Mouse (Mus musculus) lung, postnatal 0 days (tissue): Measurements from ENCODE around the gene Odc1. TPM values are rescaled to one million over a fixed set of nuclear protein-coding genes. Genes with fewer than 3 reads are reported as not detected.

ENCODE experiments used
- ATAC-seq: fragments of 200-750 bp; cut with Nextera tagmentation; 2 replicates; pipeline ENCODE4 v1.8.0; 2017; ENCODE audit warnings: moderate library complexity
- DNase-seq: peaks from one replicate; pipeline ENCODE4 v3.0.0-alpha.2; 2016; ENCODE audit warnings: low spot score
- H3K27ac ChIP-seq: fragments of 300-500 bp; sonication (generic); 2 replicates; pipeline ENCODE4 v1.5.1; 2014; ENCODE audit warnings: antibody characterized with exemption, mild to moderate bottlenecking, low read length, mixed read lengths
- H3K27me3 ChIP-seq: fragments of 300-500 bp; sonication (generic); replicated peaks from 2 replicates; pipeline ENCODE4 v1.6.1; 2014; ENCODE audit warnings: low read length, mixed read lengths; ENCODE audit not compliant: insufficient read depth
- H3K36me3 ChIP-seq: fragments of 300-500 bp; sonication (generic); 2 replicates; pipeline ENCODE4 v1.6.1; 2014; ENCODE audit warnings: low read length, mixed read lengths; ENCODE audit not compliant: insufficient read depth
- H3K4me1 ChIP-seq: fragments of 300-500 bp; sonication (generic); 2 replicates; pipeline ENCODE4 v1.6.1; 2014; ENCODE audit warnings: antibody characterized with exemption, low read depth, low read length, mixed read lengths; ENCODE audit not compliant: insufficient read depth
- H3K4me2 ChIP-seq: fragments of 300-500 bp; sonication (generic); replicated peaks from 2 replicates; pipeline ENCODE4 v1.6.1; 2014; ENCODE audit warnings: low read depth, mild to moderate bottlenecking, low read length, moderate library complexity, mixed read lengths
- H3K4me3 ChIP-seq: fragments of 300-500 bp; sonication (generic); 2 replicates; pipeline ENCODE4 v1.5.1; 2014; ENCODE audit warnings: low read depth, low read length
- H3K9ac ChIP-seq: fragments of 300-500 bp; sonication (generic); replicated peaks from 2 replicates; pipeline ENCODE4 v1.6.1; 2014; ENCODE audit warnings: low read depth, mild to moderate bottlenecking
- H3K9me3 ChIP-seq: fragments of 300-500 bp; sonication (generic); 2 replicates; pipeline ENCODE4 v1.6.1; 2016; ENCODE audit warnings: low read length, mixed read lengths
- CTCF ChIP-seq: IDR thresholded peaks from 2 replicates; pipeline ENCODE4 v1.5.1; 2016; ENCODE audit warnings: antibody characterized with exemption, mild to moderate bottlenecking
- EP300 ChIP-seq: IDR thresholded peaks from 2 replicates; pipeline ENCODE4 v1.6.1; 2016; ENCODE audit warnings: antibody characterized with exemption, mild to moderate bottlenecking, control low read depth
- WGBS: fragments of 180-500 bp; shearing (Covaris S2); extraction: QIAGEN DNeasy Blood & Tissue Kit; methylation state at CpG from one replicate; pipeline ENCODE4 v1.1.7; 2014; 5-methylcytosine and 5-hydroxymethylcytosine counted together
- polyA plus RNA-seq: library from polyadenylated mRNA; unstranded; fragments of >200 nt; fragmentation: Nextera tagmentation; extraction: Ambion mirVana; gene quantifications from 2 replicates; pipeline ENCODE4 v1.2.1, GENCODE M21; 2015

The Odc1 gene
- polyA plus RNA-seq, 1 experiment from 2014 or later: 42.0 TPM

GRCm38 (mm10) chr12:17576041-17576440 is 31.4 kb downstream of the Odc1 start:
- H3K9ac ChIP-seq: no peak overlapping the region
- peak; percentile 67 for DNase-seq
- no peaks in the 10 kb centered on the region for H3K9me3 ChIP-seq
- TF ChIP-seq EP300 (no peak), CTCF (no peak)
- H3K27ac ChIP-seq: no peak overlapping the region
- no peaks in the 10 kb centered on the region for H3K4me1 ChIP-seq
- WGBS: 8% methylated on average over 6 of the region's 6 CpGs
- H3K4me3 ChIP-seq: no peak overlapping the region
- H3K4me2 ChIP-seq: 0 out of 2 replicates have a peak overlapping the region, but pooled peaks have one; percentile 4
- ATAC-seq: peak; percentile 89
- H3K36me3 ChIP-seq: no peaks in the 10 kb centered on the region
- no peaks in the 10 kb centered on the region for H3K27me3 ChIP-seq

DNA sequence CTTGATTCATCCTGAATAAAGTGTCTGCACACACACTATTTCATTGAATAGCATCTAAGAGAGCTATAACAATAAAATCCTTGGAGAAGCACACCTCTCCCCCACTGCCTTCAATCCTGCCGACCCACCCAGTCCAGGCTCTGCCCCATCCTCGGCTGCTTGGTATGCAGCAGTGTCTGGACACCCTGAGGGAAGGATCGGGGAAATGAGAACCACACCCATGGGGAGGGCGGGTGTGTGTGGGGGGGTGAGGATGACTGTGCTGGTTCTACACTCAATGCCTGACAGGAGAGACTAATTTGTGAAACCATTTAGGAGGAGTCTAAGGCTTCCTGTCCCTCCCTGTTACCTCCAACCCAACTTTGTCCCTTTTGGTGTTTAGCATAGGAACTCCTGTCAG is 34.0 kb downstream of the Odc1 start:
- WGBS: 42% methylated on average over 4 of the region's 4 CpGs
- TF ChIP-seq CTCF (no peak), EP300 (no peak)
- H3K27ac ChIP-seq: no peak overlapping the region

DNA sequence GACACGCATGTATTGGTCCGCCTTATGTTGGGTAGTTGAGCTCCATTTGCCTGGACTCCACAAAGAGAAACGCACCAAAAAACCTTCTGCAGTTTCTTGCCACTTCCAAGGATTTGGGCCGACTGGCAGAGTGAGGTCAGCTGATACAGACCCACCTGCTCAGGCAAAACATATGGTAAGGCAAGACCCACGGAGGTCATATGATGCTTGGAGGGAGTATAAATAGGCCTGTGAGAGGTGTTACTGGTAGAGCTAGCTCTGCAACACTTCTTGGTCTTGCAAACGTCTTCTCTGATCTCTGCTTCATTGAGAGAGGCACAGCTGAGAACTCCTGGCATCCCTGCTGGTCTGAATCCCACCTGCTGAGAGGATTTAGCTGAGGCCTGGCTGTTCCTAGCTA is 36.4 kb downstream of the Odc1 start:
- Histone ChIP-seq H3K36me3 (no peaks in the 10 kb centered on the region), H3K9me3 (no peaks in the 10 kb centered on the region), H3K9ac (no peak overlapping the region), H3K4me3 (no peak overlapping the region), H3K4me1 (no peaks in the 10 kb centered on the region), H3K27ac (no peak overlapping the region), H3K27me3 (no peaks in the 10 kb centered on the region), H3K4me2 (no peak overlapping the region)
- DNase-seq: no peak
- ATAC-seq: no peak
- WGBS: 63% methylated on average over 6 of the region's 6 CpGs
- TF ChIP-seq CTCF (no peak), EP300 (no peak)

More for the DNA sequence above, 34.0 kb downstream of the Odc1 start:
- H3K27me3 ChIP-seq: no peaks in the 10 kb centered on the region
- no peak overlapping the region for H3K9ac ChIP-seq
- no peak for DNase-seq
- no peaks in the 10 kb centered on the region for H3K36me3 ChIP-seq
- no peak for ATAC-seq
- H3K9me3 ChIP-seq: no peaks in the 10 kb centered on the region
- H3K4me2 ChIP-seq: no peak overlapping the region
- H3K4me1 ChIP-seq: no peaks in the 10 kb centered on the region
- no peak overlapping the region for H3K4me3 ChIP-seq

DNA sequence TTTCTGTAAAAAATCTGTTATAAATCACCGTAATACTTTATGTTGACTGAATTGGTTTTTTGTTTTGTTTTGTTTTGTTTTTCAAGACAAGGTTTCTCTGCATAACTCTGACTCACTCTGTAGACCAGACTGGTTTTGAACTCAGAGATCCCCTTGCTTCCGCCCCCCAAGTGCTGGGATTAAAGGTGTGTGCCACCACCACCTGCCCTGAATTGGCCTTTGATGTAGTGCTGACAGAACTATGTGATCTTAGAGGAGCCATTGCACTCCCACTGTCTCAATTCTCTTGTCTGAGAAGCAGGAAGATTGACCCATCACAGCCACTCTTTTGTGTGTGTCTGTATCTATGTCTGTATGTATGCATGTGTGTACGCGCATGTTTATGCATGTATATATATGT is 37.8 kb downstream of the Odc1 start:
- Histone ChIP-seq H3K9ac (no peak overlapping the region), H3K4me1 (no peaks in the 10 kb centered on the region), H3K27ac (no peak overlapping the region), H3K4me3 (no peak overlapping the region), H3K36me3 (no peaks in the 10 kb centered on the region), H3K27me3 (no peaks in the 10 kb centered on the region), H3K4me2 (no peak overlapping the region), H3K9me3 (no peaks in the 10 kb centered on the region)
- no peak for DNase-seq
- ATAC-seq: no peak
- TF ChIP-seq EP300 (no peak), CTCF (no peak)
- 94% methylated on average over 4 of the region's 4 CpGs for WGBS

GRCm38 (mm10) chr12:17583860-17584259 is 39.3 kb downstream of the Odc1 start:
- 41% methylated on average over 3 of the region's 3 CpGs for WGBS
- Histone ChIP-seq H3K4me2 (no peak overlapping the region), H3K27me3 (no peaks in the 10 kb centered on the region), H3K27ac (no peak overlapping the region), H3K36me3 (no peaks in the 10 kb centered on the region), H3K9me3 (no peaks in the 10 kb centered on the region), H3K4me3 (no peak overlapping the region), H3K4me1 (no peaks in the 10 kb centered on the region), H3K9ac (no peak overlapping the region)
- ATAC-seq: no peak
- no peak for DNase-seq
- TF ChIP-seq CTCF (no peak), EP300 (no peak)

GRCm38 (mm10) chr12:17586011-17586410 is 41.4 kb downstream of the Odc1 start:
- no peak overlapping the region for H3K4me2 ChIP-seq
- no peaks in the 10 kb centered on the region for H3K4me1 ChIP-seq
- H3K27me3 ChIP-seq: no peaks in the 10 kb centered on the region
- no peaks in the 10 kb centered on the region for H3K36me3 ChIP-seq
- H3K9me3 ChIP-seq: no peaks in the 10 kb centered on the region
- TF ChIP-seq EP300: no peak
- no peak for TF ChIP-seq CTCF
- no peak overlapping the region for H3K4me3 ChIP-seq
- 80% methylated on average over 3 of the region's 3 CpGs for WGBS
- H3K27ac ChIP-seq: no peak overlapping the region
- ATAC-seq (no peak), DNase-seq (no peak)
- H3K9ac ChIP-seq: no peak overlapping the region

- Histone ChIP-seq H3K4me2 (no peak overlapping the region), H3K36me3 (no peaks in the 10 kb centered on the region), H3K4me3 (no peak overlapping the region), H3K4me1 (no peaks in the 10 kb centered on the region), H3K27ac (no peak overlapping the region), H3K9ac (no peak overlapping the region), H3K27me3 (no peaks in the 10 kb centered on the region), H3K9me3 (no peaks in the 10 kb centered on the region)
- TF ChIP-seq EP300: no peak
- TF ChIP-seq CTCF: no peak
- DNase-seq: no peak
- ATAC-seq: no peak
- WGBS: 79% methylated on average over 3 of the region's 3 CpGs
Measured at GRCm38 (mm10) chr12:17588436-17588835, 43.8 kb downstream of the Odc1 start.
